Mouse (Mus musculus): Measurements from ENCODE around the gene Tmem159. TPM values are rescaled to one million over a fixed set of nuclear protein-coding genes. Genes with fewer than 3 reads are reported as not detected.

Tmem159 gene
- total RNA-seq (2021): 10 to 100 TPM; 15.5 to 16.8 TPM

- DNase-seq: peak; percentile 92
Observed at GRCm38 (mm10) chr7:120102164-120102972, at the start of gene Tmem159. Gene Tmem159, plus strand, starts transcription at chr7:120102353.

- DNase-seq: no peak
Observed at GRCm38 (mm10) chr7:120054016-120054415, 48.1 kb upstream of the Tmem159 start.

- DNase-seq: peak; percentile 16
Observed at GRCm38 (mm10) chr7:120055479-120055878, 46.7 kb upstream of the Tmem159 start.

- DNase-seq: no peak
Observed at GRCm38 (mm10) chr7:120064045-120064444, 38.1 kb upstream of the Tmem159 start.

- no peak for DNase-seq
Observed at GRCm38 (mm10) chr7:120068114-120068513, 34.0 kb upstream of the Tmem159 start.

- DNase-seq: no peak
Observed at GRCm38 (mm10) chr7:120069164-120069563, 33.0 kb upstream of the Tmem159 start.

- DNase-seq: no peak
Observed at GRCm38 (mm10) chr7:120080177-120080576, 22.0 kb upstream of the Tmem159 start.

GRCm38 (mm10) chr7:120093033-120093432, 9.1 kb upstream of the Tmem159 start:
- no peak for DNase-seq

- no peak for DNase-seq
Observed at GRCm38 (mm10) chr7:120094216-120094615, 7.9 kb upstream of the Tmem159 start.

GRCm38 (mm10) chr7:120095180-120095579, 7.0 kb upstream of the Tmem159 start, which contains the start of gene Dnah3:
Gene Dnah3, minus strand, starts transcription at chr7:120095280.
- no peak for DNase-seq

- DNase-seq: peak; percentile 58
Observed at GRCm38 (mm10) chr7:120097845-120098244, 4.3 kb upstream of the Tmem159 start.

GRCm38 (mm10) chr7:120098403-120098802, 3.8 kb upstream of the Tmem159 start:
- DNase-seq: peak; percentile 79

- DNase-seq: peak; percentile 18
Observed at GRCm38 (mm10) chr7:120103019-120103567, 940 bp downstream of the Tmem159 start.

- DNase-seq: peak; percentile 33
Observed at GRCm38 (mm10) chr7:120104975-120105374, 2.8 kb downstream of the Tmem159 start.

- no peak for DNase-seq
Observed at GRCm38 (mm10) chr7:120106356-120106755, 4.2 kb downstream of the Tmem159 start.

GRCm38 (mm10) chr7:120109676-120110075, 7.5 kb downstream of the Tmem159 start:
- DNase-seq: no peak

- DNase-seq: no peak
Observed at GRCm38 (mm10) chr7:120116976-120117375, 14.8 kb downstream of the Tmem159 start.

GRCm38 (mm10) chr7:120117529-120117928, 15.4 kb downstream of the Tmem159 start:
- DNase-seq: no peak

- no peak for DNase-seq
Observed at GRCm38 (mm10) chr7:120123776-120124175, 21.6 kb downstream of the Tmem159 start.

GRCm38 (mm10) chr7:120124844-120125243, 22.7 kb downstream of the Tmem159 start:
- DNase-seq: peak; percentile 82

GRCm38 (mm10) chr7:120126976-120127685, 25.0 kb downstream of the Tmem159 start:
- no peak for DNase-seq

GRCm38 (mm10) chr7:120127686-120128059, 25.5 kb downstream of the Tmem159 start:
- DNase-seq: no peak

- no peak for DNase-seq
Observed at GRCm38 (mm10) chr7:120128951-120129350, 26.8 kb downstream of the Tmem159 start.
